Mouse (Mus musculus): Measurements from ENCODE around the gene Atxn10. TPM values are rescaled to one million over a fixed set of nuclear protein-coding genes. Genes with fewer than 3 reads are reported as not detected.

Atxn10 gene
- polyA plus RNA-seq, 1 experiment from 2014 or later = 529 TPM

DNA sequence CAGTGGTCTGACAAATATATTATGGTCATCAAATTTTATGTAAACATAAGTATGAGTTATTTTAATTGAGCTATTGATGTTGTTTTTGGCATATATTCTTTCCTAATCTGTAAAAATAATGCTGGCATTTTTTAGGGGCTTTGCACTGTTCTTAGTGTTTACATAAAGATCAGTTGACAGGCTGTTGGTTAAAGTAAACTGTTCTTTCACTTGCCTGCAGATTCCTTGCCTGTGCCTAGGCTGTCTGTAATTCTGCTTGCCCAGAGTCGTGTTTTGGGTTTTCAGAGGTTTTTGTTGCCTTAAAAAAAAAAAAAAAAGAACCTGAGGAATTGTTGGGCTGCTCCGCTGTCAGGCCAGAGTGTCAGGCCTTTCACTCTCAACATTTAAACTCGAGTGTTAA, 33.7 kb downstream of the Atxn10 start:
- 68% methylated on average over 3 of the region's 3 CpGs for WGBS
- no peak overlapping the region for H3K4me3 ChIP-seq
- H3K4me1 ChIP-seq = no peaks in the 10 kb centered on the region
- H3K27ac ChIP-seq = no peak overlapping the region
- no peaks in the 10 kb centered on the region for H3K27me3 ChIP-seq (replicated peaks)
- H3K4me2 ChIP-seq = no peak overlapping the region
- H3K9me3 ChIP-seq = no peaks in the 10 kb centered on the region
- no peak overlapping the region for H3K9ac ChIP-seq
- no peak for ATAC-seq (replicated peaks)
- peaks cover 23% of the 10 kb centered on the region for H3K36me3 ChIP-seq (replicated peaks)

DNA sequence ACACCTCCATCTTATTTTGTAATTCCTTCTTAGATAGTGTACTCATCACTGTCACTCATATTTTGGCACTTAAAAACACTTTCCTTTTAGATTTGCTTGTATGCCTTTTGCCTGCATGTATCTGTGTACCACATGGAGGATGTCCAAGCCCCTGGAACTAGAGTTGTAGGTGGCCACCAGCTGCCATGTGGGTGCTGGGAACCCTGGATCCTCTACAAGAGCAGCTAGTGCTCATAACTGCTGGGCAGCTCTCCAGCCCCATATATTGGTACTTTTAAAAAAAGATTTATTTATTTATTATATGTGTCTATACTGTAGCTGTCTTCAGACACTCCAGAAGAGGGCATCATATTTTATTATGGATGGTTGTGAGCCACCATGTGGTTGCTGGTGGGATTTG, 37.1 kb downstream of the Atxn10 start:
- H3K4me3 ChIP-seq = no peak overlapping the region
- H3K27ac ChIP-seq = no peak overlapping the region
- H3K36me3 ChIP-seq (replicated peaks) = peaks cover 20% of the 10 kb centered on the region
- no peaks in the 10 kb centered on the region for H3K27me3 ChIP-seq (replicated peaks)
- no peaks in the 10 kb centered on the region for H3K9me3 ChIP-seq
- no peaks in the 10 kb centered on the region for H3K4me1 ChIP-seq
- ATAC-seq (replicated peaks) = no peak
- no peak overlapping the region for H3K9ac ChIP-seq
- no peak overlapping the region for H3K4me2 ChIP-seq

DNA sequence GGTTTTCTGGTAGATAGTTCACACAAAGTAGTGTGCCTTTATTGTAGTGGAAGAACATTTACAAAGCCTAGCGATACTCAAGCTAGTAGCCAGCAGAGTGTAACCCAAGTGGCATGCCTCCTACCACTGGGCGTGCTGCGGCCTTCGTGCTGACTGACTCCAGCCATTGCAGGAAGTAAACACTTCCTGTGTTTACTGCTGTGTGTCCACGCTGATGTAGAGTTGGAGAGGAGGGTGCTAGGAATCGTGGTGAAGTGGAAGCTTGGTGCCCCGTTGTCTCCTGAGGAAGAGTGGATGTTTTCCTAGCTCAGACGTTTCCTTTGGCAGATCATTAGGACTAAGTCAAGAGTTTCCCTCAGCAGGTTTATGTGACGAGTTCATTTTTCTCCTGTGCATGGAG, 47.4 kb downstream of the Atxn10 start:
- H3K4me2 ChIP-seq = no peak overlapping the region
- no peak overlapping the region for H3K4me3 ChIP-seq
- H3K4me1 ChIP-seq = no peaks in the 10 kb centered on the region
- H3K9me3 ChIP-seq = no peaks in the 10 kb centered on the region
- no peak overlapping the region for H3K9ac ChIP-seq
- H3K27ac ChIP-seq = no peak overlapping the region
- peaks cover 10% of the 10 kb centered on the region for H3K36me3 ChIP-seq (replicated peaks)
- no peaks in the 10 kb centered on the region for H3K27me3 ChIP-seq (replicated peaks)
- no peak for ATAC-seq (replicated peaks)
- WGBS = 85% methylated on average over 9 of the region's 9 CpGs

DNA sequence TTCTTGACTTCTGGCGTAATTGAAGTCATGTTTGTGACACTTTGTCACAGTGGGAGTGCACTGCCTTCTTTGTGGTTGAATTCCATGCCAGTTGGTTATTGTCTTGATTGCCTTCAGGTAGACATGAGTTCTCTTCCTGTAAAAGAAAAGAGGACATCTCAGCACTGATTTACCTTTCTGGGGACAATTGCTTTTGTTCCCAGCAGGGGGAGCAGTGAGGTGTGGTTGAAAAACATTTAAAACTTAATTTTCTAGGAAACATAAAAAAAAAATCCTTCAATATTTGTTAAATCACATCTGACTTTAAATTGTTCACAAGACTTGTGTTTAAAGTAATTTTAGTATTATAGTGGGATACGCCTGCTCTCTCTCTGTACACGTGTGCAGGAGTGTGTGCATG, 52.7 kb downstream of the Atxn10 start:
- Histone ChIP-seq H3K27me3 (replicated peaks) (no peaks in the 10 kb centered on the region), H3K36me3 (replicated peaks) (peaks cover 10% of the 10 kb centered on the region), H3K27ac (no peak overlapping the region), H3K9me3 (no peaks in the 10 kb centered on the region), H3K4me3 (no peak overlapping the region), H3K4me1 (no peaks in the 10 kb centered on the region), H3K9ac (no peak overlapping the region), H3K4me2 (no peak overlapping the region)
- WGBS = 85% methylated on average over 3 of the region's 3 CpGs
- ATAC-seq (replicated peaks) = no peak

DNA sequence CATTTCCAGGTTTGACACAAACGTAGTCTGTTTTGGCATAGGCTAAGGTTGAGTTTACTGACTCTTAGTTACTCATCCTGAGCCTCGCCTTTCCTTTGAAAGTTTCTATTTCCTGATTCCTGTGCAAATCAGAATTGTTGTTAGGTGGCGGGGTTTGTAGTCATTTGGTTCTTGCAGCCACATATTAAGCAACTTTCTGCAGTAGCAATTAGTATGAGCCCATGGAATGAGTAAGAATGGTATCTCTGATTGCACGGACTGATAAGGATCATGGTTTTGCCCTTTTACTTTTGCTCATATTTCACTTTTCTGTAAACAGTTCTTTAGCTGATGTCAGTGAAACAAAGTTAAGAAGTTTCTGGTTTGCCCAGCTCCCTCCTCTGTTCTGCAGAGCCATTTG, 53.9 kb downstream of the Atxn10 start:
- H3K9ac ChIP-seq = no peak overlapping the region
- peaks cover 2% of the 10 kb centered on the region; the same call in 1 of the 2 replicates for H3K36me3 ChIP-seq (replicated peaks)
- no peaks in the 10 kb centered on the region for H3K4me1 ChIP-seq
- no peak overlapping the region for H3K4me3 ChIP-seq
- H3K27ac ChIP-seq = no peak overlapping the region
- 95% methylated on average over 4 of the region's 4 CpGs for WGBS
- no peaks in the 10 kb centered on the region for H3K9me3 ChIP-seq
- no peak for ATAC-seq (replicated peaks)
- H3K4me2 ChIP-seq = no peak overlapping the region
- no peaks in the 10 kb centered on the region for H3K27me3 ChIP-seq (replicated peaks)

DNA sequence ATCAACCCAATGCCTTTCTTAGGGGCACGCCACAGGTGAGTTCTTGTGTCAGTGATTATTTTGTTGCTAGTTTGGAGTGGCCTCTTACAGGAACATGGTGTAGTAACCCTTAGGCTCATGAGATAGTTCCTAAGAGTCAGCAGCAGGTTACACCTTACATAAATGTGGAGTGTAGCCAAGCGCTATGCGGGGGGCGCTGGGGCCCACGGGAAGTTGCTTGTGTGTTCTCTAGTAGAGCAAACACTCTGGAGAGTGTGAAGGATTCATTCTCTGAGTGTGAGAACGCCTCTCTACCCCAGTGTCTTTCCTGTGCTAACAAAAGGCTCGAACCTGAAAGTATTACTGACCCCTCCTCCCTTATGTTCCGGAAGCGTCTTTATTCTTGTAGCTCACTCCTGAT, 59.3 kb downstream of the Atxn10 start:
- H3K4me2 ChIP-seq = no peak overlapping the region
- no peak overlapping the region for H3K4me3 ChIP-seq
- H3K36me3 ChIP-seq (replicated peaks) = peaks cover 10% of the 10 kb centered on the region
- no peaks in the 10 kb centered on the region for H3K27me3 ChIP-seq (replicated peaks)
- no peak overlapping the region for H3K27ac ChIP-seq
- H3K9me3 ChIP-seq = no peaks in the 10 kb centered on the region
- WGBS = 90% methylated on average over 9 of the region's 9 CpGs
- no peak for ATAC-seq (replicated peaks)
- no peak overlapping the region for H3K9ac ChIP-seq
- no peaks in the 10 kb centered on the region for H3K4me1 ChIP-seq

DNA sequence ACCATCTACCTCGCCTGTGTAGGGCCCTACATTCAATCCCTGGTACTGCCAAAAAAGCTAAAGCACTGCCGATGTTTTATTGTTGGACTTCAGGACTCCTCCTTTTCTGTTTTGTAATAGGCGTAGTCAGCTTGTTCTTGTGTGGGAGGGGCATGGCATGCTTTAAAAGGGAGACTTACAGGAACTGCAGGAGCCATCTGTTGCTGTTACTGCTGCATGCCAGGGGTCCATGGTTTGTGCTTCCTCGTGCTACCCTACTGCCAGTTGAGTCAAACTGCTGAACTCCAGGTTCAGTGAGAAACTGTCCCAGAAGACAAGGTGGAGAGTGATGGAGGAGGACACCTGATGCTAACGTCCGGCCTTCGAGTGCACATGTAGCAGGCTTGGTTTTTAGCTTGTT, 65.9 kb downstream of the Atxn10 start:
- no peak overlapping the region for H3K4me2 ChIP-seq
- no peak overlapping the region for H3K4me3 ChIP-seq
- H3K4me1 ChIP-seq = peaks cover 19% of the 10 kb centered on the region
- H3K9ac ChIP-seq = no peak overlapping the region
- peaks cover 7% of the 10 kb centered on the region; the same call in 1 of the 2 replicates for H3K36me3 ChIP-seq (replicated peaks)
- H3K9me3 ChIP-seq = no peaks in the 10 kb centered on the region
- no peak for ATAC-seq (replicated peaks)
- H3K27me3 ChIP-seq (replicated peaks) = no peaks in the 10 kb centered on the region
- 62% methylated on average over 7 of the region's 7 CpGs for WGBS
- no peak overlapping the region for H3K27ac ChIP-seq

DNA sequence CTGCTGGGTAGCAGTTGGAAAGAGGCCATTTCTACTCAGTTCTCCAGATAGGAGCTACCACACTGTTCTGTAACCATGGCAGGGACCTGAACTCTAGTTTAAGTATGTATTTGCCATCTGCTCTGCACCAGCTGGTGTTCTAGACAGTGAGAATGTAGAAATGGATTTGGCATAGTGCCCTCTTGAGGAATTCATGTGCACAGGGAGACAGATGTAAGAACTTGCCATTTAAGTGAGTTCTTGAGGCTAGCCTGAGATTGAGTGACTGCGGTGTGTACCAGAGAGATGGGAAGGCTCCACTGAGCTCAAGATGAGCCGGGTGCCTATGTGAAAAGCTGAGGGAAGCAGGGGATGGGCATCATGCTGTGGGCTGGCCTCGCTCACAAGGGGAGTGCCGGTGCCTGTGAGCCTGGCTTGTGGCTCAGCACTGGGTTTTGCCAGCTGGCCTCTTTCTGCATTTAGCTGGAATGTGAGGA, 67.2 kb downstream of the Atxn10 start:
- H3K27me3 ChIP-seq (replicated peaks) = no peaks in the 10 kb centered on the region
- peak; percentile 67 for ATAC-seq (replicated peaks)
- H3K9ac ChIP-seq = no peak overlapping the region
- whole genome bisulfite sequencing = 47% methylated on average over 4 of the region's 4 CpGs
- H3K9me3 ChIP-seq = no peaks in the 10 kb centered on the region
- H3K36me3 ChIP-seq (replicated peaks) = 0 out of 2 replicates have a peak, but pooled peaks cover 5% of the 10 kb centered on the region
- peaks cover 19% of the 10 kb centered on the region for H3K4me1 ChIP-seq
- peak overlapping the region; percentile 63 for H3K27ac ChIP-seq
- no peak overlapping the region for H3K4me3 ChIP-seq
- no peak overlapping the region for H3K4me2 ChIP-seq

DNA sequence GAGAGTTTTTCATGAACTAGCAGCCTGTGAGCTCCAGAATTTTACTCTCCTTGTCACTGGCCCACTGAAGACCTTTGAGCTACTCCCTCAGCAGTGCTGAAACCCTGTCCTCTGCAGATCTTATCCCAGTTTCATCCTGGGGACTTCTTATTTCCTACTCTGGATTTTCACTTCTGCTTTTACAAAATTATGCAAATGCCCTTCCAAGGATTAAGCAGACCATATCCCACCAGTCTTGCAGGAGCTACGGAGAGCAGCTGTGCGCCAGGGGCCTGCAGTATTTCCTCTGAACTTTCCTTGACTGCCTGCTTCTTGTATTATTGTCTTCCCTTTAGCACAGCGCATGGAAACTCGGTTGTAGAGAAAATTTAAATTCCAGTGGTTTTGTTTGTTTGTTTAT, 68.7 kb downstream of the Atxn10 start:
- Histone ChIP-seq H3K9ac (no peak overlapping the region), H3K36me3 (replicated peaks) (0 out of 2 replicates have a peak, but pooled peaks cover 5% of the 10 kb centered on the region), H3K9me3 (no peaks in the 10 kb centered on the region), H3K27me3 (replicated peaks) (no peaks in the 10 kb centered on the region), H3K27ac (no peak overlapping the region), H3K4me1 (peaks cover 25% of the 10 kb centered on the region), H3K4me2 (no peak overlapping the region), H3K4me3 (no peak overlapping the region)
- 47% methylated on average over 4 of the region's 4 CpGs for WGBS
- no peak for ATAC-seq (replicated peaks)

DNA sequence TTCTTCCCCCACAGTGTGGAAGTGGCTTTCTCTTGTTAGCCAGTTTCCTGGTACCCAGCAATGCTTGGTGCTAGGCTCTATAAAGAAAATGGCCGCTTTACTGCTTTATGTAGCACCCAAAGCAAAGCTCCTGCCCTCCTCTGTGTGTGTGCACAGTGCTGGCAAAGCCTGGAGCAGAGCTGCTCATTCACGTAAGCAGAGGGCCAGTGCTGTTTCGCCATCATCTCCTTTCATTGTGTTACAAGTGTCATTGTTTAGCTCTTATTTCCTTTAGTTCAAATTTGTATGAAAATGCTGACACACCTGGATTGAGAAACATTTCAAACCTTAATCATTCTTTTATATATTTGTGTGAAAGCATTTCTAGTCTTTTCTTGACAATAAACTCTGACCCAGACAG, 69.5 kb downstream of the Atxn10 start:
- WGBS = 72% methylated on average over 3 of the region's 3 CpGs
- no peaks in the 10 kb centered on the region for H3K9me3 ChIP-seq
- H3K36me3 ChIP-seq (replicated peaks) = 0 out of 2 replicates have a peak, but pooled peaks cover under 1% of the 10 kb centered on the region
- no peaks in the 10 kb centered on the region for H3K27me3 ChIP-seq (replicated peaks)
- 0 out of 2 replicates have a peak overlapping the region, but pooled peaks have one; percentile 18 for H3K27ac ChIP-seq
- no peak overlapping the region for H3K9ac ChIP-seq
- H3K4me2 ChIP-seq = no peak overlapping the region
- ATAC-seq (replicated peaks) = no peak
- peaks cover 25% of the 10 kb centered on the region for H3K4me1 ChIP-seq
- H3K4me3 ChIP-seq = no peak overlapping the region

DNA sequence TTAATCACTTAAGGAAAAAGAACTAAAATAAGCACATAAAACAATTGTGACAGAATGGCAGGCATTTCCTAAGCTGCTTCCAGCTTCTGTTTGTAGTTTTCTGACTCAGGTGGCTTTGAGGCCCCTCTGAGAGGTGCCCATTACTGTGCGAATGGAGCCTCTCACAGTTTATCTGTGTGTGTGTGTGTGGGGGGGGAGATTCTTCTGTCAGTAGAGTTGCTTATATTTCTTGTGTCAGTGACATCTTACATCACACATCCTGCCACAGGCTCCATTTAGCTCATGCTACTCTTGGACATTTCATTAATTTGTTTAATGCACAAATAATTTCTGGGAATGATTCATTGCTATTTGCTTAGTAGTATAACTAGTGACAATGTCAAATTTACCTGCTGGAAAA, 70.8 kb downstream of the Atxn10 start:
- H3K27ac ChIP-seq = no peak overlapping the region
- H3K36me3 ChIP-seq (replicated peaks) = no peaks in the 10 kb centered on the region
- H3K9ac ChIP-seq = no peak overlapping the region
- WGBS = 89% methylated on average over 1 of the region's 1 CpGs
- no peaks in the 10 kb centered on the region for H3K27me3 ChIP-seq (replicated peaks)
- no peak for ATAC-seq (replicated peaks)
- H3K4me3 ChIP-seq = no peak overlapping the region
- H3K4me1 ChIP-seq = peaks cover 23% of the 10 kb centered on the region
- no peak overlapping the region for H3K4me2 ChIP-seq
- H3K9me3 ChIP-seq = no peaks in the 10 kb centered on the region

DNA sequence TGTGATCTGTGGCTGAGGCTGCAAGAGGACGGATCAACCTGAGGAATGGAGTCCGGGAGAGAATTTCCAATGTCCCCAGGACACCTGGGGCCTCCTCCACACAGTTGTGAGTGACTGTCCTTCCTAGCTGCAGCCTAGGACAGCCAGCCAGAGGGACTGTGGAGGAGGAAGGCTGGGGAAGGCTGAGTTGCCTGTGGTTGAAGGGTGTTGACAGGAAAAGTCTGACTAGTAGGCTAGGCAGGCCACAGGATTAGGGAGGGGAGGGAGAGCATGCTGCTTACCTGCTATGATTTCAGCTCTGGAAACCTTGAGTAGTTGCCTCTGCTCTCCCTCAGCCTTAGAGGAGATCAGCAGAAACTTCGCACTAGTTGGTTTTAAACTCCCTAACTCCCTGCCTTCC, 71.3 kb downstream of the Atxn10 start:
- 79% methylated on average over 3 of the region's 3 CpGs for WGBS
- no peaks in the 10 kb centered on the region for H3K9me3 ChIP-seq
- H3K4me1 ChIP-seq = peaks cover 21% of the 10 kb centered on the region; the same call in 1 of the 2 replicates
- H3K4me3 ChIP-seq = no peak overlapping the region
- ATAC-seq (replicated peaks) = no peak
- H3K27me3 ChIP-seq (replicated peaks) = no peaks in the 10 kb centered on the region
- no peaks in the 10 kb centered on the region for H3K36me3 ChIP-seq (replicated peaks)
- H3K4me2 ChIP-seq = no peak overlapping the region
- no peak overlapping the region for H3K9ac ChIP-seq
- H3K27ac ChIP-seq = no peak overlapping the region

DNA sequence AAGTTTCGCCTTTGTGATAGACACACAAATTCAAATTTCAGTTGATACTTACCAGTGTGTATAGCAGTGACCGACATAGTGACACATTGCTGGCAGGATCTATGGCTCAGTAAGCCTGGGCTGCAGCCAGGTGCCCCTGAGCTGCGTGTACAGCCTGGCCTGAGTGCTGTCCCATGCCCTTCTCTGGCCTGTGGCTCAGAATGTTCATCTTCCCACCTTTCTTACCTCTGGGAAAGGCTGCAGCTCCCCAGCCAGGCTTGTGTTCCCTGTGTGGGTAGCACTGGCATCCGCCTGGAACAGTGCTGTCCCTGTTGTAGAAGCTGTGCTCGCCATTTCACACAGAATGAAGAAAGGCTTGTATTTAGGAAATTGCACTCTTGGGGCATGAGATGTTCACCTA, 72.7 kb downstream of the Atxn10 start:
- Histone ChIP-seq H3K4me3 (no peak overlapping the region), H3K4me2 (no peak overlapping the region), H3K36me3 (replicated peaks) (no peaks in the 10 kb centered on the region), H3K9ac (no peak overlapping the region), H3K27ac (0 out of 2 replicates have a peak overlapping the region, but pooled peaks have one; percentile 21), H3K4me1 (peaks cover 15% of the 10 kb centered on the region; the same call in 1 of the 2 replicates), H3K9me3 (no peaks in the 10 kb centered on the region), H3K27me3 (replicated peaks) (no peaks in the 10 kb centered on the region)
- WGBS = 82% methylated on average over 5 of the region's 5 CpGs
- ATAC-seq (replicated peaks) = no peak
